Mouse (Mus musculus) MEL (cell line): ENCODE results near the gene Rrp7a. TPM values are rescaled to one million over a fixed set of nuclear protein-coding genes. Genes with fewer than 3 reads are reported as not detected.

Source experiments
- DNase-seq: peaks from one replicate; pipeline ENCODE4 v3.0.0; 2011; ENCODE audit warnings: low read depth, low spot score
- H3K27ac ChIP-seq: 2 replicates; pipeline ENCODE4 v1.5.1; 2012; ENCODE audit warnings: low read depth, mild to moderate bottlenecking, control low read depth, low read length, moderate library complexity; ENCODE audit not compliant: control insufficient read depth
- H3K27me3 ChIP-seq, 2 experiments: fragments of 150-350 bp in 1 of 2; sonication (generic) in 1 of 2; 2 replicates each; pipeline ENCODE4 v1.6.1; 2012; ENCODE audit warnings: low read length in 2 of 2, mild to moderate bottlenecking in 2 of 2, improper control_type of control experiment in 1 of 2, moderate library complexity in 1 of 2; ENCODE audit not compliant: insufficient read depth in 2 of 2, control insufficient read depth in 1 of 2
- H3K36me3 ChIP-seq, 2 experiments: 2 replicates each; pipeline ENCODE4 v1.6.1; 2012 to 2014; ENCODE audit warnings: low read length in 2 of 2, improper control_type of control experiment in 1 of 2, inconsistent platforms in 1 of 2, mild to moderate bottlenecking in 1 of 2; ENCODE audit not compliant: insufficient read depth in 2 of 2, control insufficient read depth in 1 of 2
- H3K4me1 ChIP-seq, 2 experiments: fragments of 150-350 bp in 1 of 2; sonication (generic) in 1 of 2; 2 replicates each; pipeline ENCODE4 v1.6.1; 2012; ENCODE audit warnings: low read length in 2 of 2, improper control_type of control experiment in 1 of 2, mild to moderate bottlenecking in 1 of 2; ENCODE audit not compliant: insufficient read depth in 2 of 2, control insufficient read depth in 1 of 2
- H3K4me3 ChIP-seq, 2 experiments: fragments of 150-350 bp in 1 of 2; sonication (generic) in 1 of 2; 2 replicates each; pipeline ENCODE4 v1.5.1; 2012; ENCODE audit warnings: low read depth in 2 of 2, low read length in 2 of 2, mild to moderate bottlenecking in 2 of 2, moderate library complexity in 2 of 2, control low read depth in 1 of 2, improper control_type of control experiment in 1 of 2; ENCODE audit not compliant: control insufficient read depth in 1 of 2, insufficient read depth in 1 of 2
- H3K79me2 ChIP-seq: 2 replicates; pipeline ENCODE4 v1.6.1; 2012; ENCODE audit warnings: mild to moderate bottlenecking, low read length, moderate library complexity; ENCODE audit not compliant: control insufficient read depth, poor library complexity, insufficient read depth
- H3K9ac ChIP-seq: 2 replicates; pipeline ENCODE4 v1.6.1; 2012; ENCODE audit warnings: low read depth, mild to moderate bottlenecking, control low read depth, low read length, moderate library complexity; ENCODE audit not compliant: control insufficient read depth, poor library complexity, severe bottlenecking
- H3K9me3 ChIP-seq: fragments of 150-350 bp; sonication (generic); replicated peaks from 2 replicates; pipeline ENCODE4 v1.6.1; 2012; ENCODE audit warnings: mild to moderate bottlenecking, low read length, improper control_type of control experiment, moderate library complexity; ENCODE audit not compliant: insufficient read depth
- CTCF ChIP-seq, 3 experiments: IDR thresholded peaks in 2 of 3; conservative IDR thresholded peaks in 1 of 3; 2 replicates each; pipeline ENCODE4 v1.5.1; 2011 to 2012; ENCODE audit warnings: low read length in 3 of 3, low read depth in 2 of 3, mild to moderate bottlenecking in 2 of 3, improper control_type of control experiment in 1 of 3, inconsistent platforms in 1 of 3, mixed read lengths in 1 of 3, moderate library complexity in 1 of 3; ENCODE audit not compliant: control insufficient read depth in 1 of 3, insufficient read depth in 1 of 3, poor library complexity in 1 of 3, severe bottlenecking in 1 of 3
- ELF1 ChIP-seq: IDR thresholded peaks from 2 replicates; pipeline ENCODE4 v1.6.1; 2014; ENCODE audit warnings: low read depth, mild to moderate bottlenecking, inconsistent platforms, low read length, improper control_type of control experiment, moderate library complexity
- EP300 ChIP-seq, 2 experiments: IDR thresholded peaks; 2 replicates each; pipeline ENCODE4 v1.6.1; 2011; ENCODE audit warnings: improper control_type of control experiment in 2 of 2, low read length in 2 of 2, low read depth in 1 of 2, mild to moderate bottlenecking in 1 of 2
- ETS1 ChIP-seq: IDR thresholded peaks from 2 replicates; pipeline ENCODE4 v1.6.1; 2012; ENCODE audit warnings: low read depth, mild to moderate bottlenecking, inconsistent platforms, low read length, improper control_type of control experiment, moderate library complexity
- GATA1 ChIP-seq: IDR thresholded peaks from 2 replicates; pipeline ENCODE4 v1.6.1; 2011; ENCODE audit warnings: low read depth, low read length, improper control_type of control experiment
- JUND ChIP-seq: IDR thresholded peaks from 2 replicates; pipeline ENCODE4 v1.6.1; 2011; ENCODE audit warnings: low read depth, mild to moderate bottlenecking, improper control_type of control experiment, low read length
- KAT2A ChIP-seq: conservative IDR thresholded peaks from 2 replicates; pipeline ENCODE4 v1.6.1; 2012; ENCODE audit warnings: low read depth, low read length, improper control_type of control experiment, inconsistent platforms
- MAFK ChIP-seq: IDR thresholded peaks from 2 replicates; pipeline ENCODE4 v1.6.1; 2011; ENCODE audit warnings: low read depth, mild to moderate bottlenecking, low read length, improper control_type of control experiment, borderline replicate concordance
- MAX ChIP-seq: IDR thresholded peaks from 2 replicates; pipeline ENCODE4 v1.6.1; 2011; ENCODE audit warnings: low read length, improper control_type of control experiment
- NRF1 ChIP-seq: IDR thresholded peaks from 2 replicates; pipeline ENCODE4 v1.6.1; 2014; ENCODE audit warnings: low read depth, mild to moderate bottlenecking, inconsistent platforms, low read length, improper control_type of control experiment, moderate library complexity; ENCODE audit not compliant: poor library complexity, insufficient read depth, severe bottlenecking
- POLR2AphosphoS2 ChIP-seq: IDR thresholded peaks from 2 replicates; pipeline ENCODE4 v1.6.1; 2011; ENCODE audit warnings: low read length, improper control_type of control experiment
- POLR2AphosphoS5 ChIP-seq: IDR thresholded peaks from 2 replicates; pipeline ENCODE4 v1.6.1; 2012; ENCODE audit warnings: low read depth, borderline replicate concordance, mild to moderate bottlenecking, inconsistent platforms, low read length, moderate library complexity, mixed read lengths
- RAD21 ChIP-seq: IDR thresholded peaks from 2 replicates; pipeline ENCODE4 v1.6.1; 2011; ENCODE audit warnings: mild to moderate bottlenecking, low read depth, low read length, improper control_type of control experiment
- RCOR1 ChIP-seq: IDR thresholded peaks from 2 replicates; pipeline ENCODE4 v1.6.1; 2012; ENCODE audit warnings: low read depth, mild to moderate bottlenecking, inconsistent platforms, low read length, improper control_type of control experiment
- TAL1 ChIP-seq: IDR thresholded peaks from 2 replicates; pipeline ENCODE4 v1.6.1; 2012; ENCODE audit warnings: mild to moderate bottlenecking, inconsistent platforms, low read length, moderate library complexity, mixed read lengths
- TBP ChIP-seq: IDR thresholded peaks from 2 replicates; pipeline ENCODE4 v1.8.0; 2011; ENCODE audit warnings: low read depth, low read length, improper control_type of control experiment
- TCF12 ChIP-seq: IDR thresholded peaks from 2 replicates; pipeline ENCODE4 v1.6.1; 2014; ENCODE audit warnings: low read depth, mild to moderate bottlenecking, inconsistent platforms, low read length, improper control_type of control experiment, moderate library complexity
- USF2 ChIP-seq, 2 experiments: IDR thresholded peaks; 2 replicates each; pipeline ENCODE4 v1.6.1; 2011 to 2012; ENCODE audit warnings: improper control_type of control experiment in 2 of 2, low read length in 2 of 2, borderline replicate concordance in 1 of 2, inconsistent platforms in 1 of 2, low read depth in 1 of 2, mild to moderate bottlenecking in 1 of 2; ENCODE audit not compliant: insufficient read depth in 1 of 2
- ZMIZ1 ChIP-seq: IDR thresholded peaks from 2 replicates; pipeline ENCODE4 v1.6.1; 2012; ENCODE audit warnings: low read depth, mild to moderate bottlenecking, inconsistent platforms, low read length, improper control_type of control experiment, moderate library complexity
- ZNF384 ChIP-seq: IDR thresholded peaks from 2 replicates; pipeline ENCODE4 v1.6.1; 2012; ENCODE audit warnings: low read depth, mild to moderate bottlenecking, inconsistent platforms, low read length, improper control_type of control experiment
- polyA plus RNA-seq, 2 experiments: library from polyadenylated mRNA; stranded (reverse) in 1 of 2; unstranded in 1 of 2; fragments of >175 nt in 1 of 2; fragments of >200 nt in 1 of 2; gene quantifications; 2 replicates each; pipeline versions ENCODE4 v1.2.1 to v1.2.4; 2012; ENCODE audit warnings: low replicate concordance in 2 of 2, low read depth in 1 of 2; ENCODE audit not compliant: insufficient read length in 2 of 2, insufficient read depth in 1 of 2, missing spikeins in 1 of 2
- total RNA-seq: library from RNA; depleted of rRNA; stranded (reverse); fragments of 300-350 nt; gene quantifications from 2 replicates; pipeline ENCODE4 v1.2.3, GENCODE M21; 2012

Rrp7a gene
- total and polyA plus RNA-seq, 3 experiments: 155 to 483 (median 283) TPM

DNA sequence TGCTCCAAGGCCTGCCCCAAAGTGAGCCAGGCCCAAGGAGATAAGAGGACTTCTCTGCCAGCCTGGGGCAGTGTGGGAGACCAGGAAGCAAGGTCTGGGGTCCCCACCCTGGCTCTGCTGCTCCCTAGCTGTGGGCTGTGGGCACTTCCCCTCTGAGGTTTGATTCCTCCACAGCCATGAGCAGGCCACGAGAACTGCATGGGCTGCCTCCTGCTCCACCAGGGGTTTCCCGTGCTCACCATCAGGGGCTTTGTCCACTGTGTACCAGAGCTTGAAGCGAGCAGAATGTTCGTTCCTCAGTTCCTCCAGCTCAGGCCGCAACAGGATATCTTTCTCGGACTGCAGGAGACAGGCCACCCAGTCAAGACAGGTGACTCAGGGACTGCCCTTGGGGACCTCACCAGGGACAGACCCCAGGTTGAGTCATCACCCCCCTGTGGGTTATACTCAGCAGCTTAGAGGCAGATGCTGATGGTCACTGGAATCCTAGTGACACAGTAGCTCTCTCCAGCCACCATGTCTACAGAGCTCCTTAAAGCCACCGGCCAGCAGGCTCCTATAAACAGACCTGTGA, 36.1 kb upstream of the Rrp7a start:
- DNase-seq: no peak
- no peak for TF ChIP-seq KAT2A
- no peak for TF ChIP-seq TCF12
- TF ChIP-seq TBP: no peak
- no peak for TF ChIP-seq RCOR1
- no peak for TF ChIP-seq ZMIZ1
- no peak for TF ChIP-seq ETS1
- no peak for TF ChIP-seq GATA1
- no peak for TF ChIP-seq RAD21
- TF ChIP-seq ELF1: no peak
- no peak for TF ChIP-seq USF2 (IDR thresholded peaks at IDR 0.05; ENCODE audit: borderline replicate concordance in 1 of 2, insufficient read depth in 1 of 2, low read depth in 1 of 2, low read length in 2 of 2)
- TF ChIP-seq ZNF384: no peak
- no peak for TF ChIP-seq CTCF (IDR thresholded peaks at IDR 0.05 in 2 of 3, conservative IDR thresholded peaks at IDR 0.05 in 1 of 3; ENCODE audit: control insufficient read depth in 1 of 3, insufficient read depth in 1 of 3, low read depth in 2 of 3, low read length in 3 of 3, poor library complexity in 1 of 3, severe bottlenecking in 1 of 3)
- no peak for TF ChIP-seq NRF1
- TF ChIP-seq TAL1: no peak
- no peak for TF ChIP-seq POLR2AphosphoS5
- TF ChIP-seq MAX: no peak
- no peak for TF ChIP-seq MAFK
- no peaks in the 10 kb centered on the region for H3K36me3 ChIP-seq
- H3K27ac ChIP-seq: no peak overlapping the region
- no peaks in the 10 kb centered on the region for H3K79me2 ChIP-seq
- H3K27me3 ChIP-seq: no peaks in the 10 kb centered on the region
- H3K4me3 ChIP-seq: no peak overlapping the region
- no peaks in the 10 kb centered on the region for H3K4me1 ChIP-seq
- H3K9ac ChIP-seq: no peak overlapping the region
- no peaks in the 10 kb centered on the region for H3K9me3 ChIP-seq

DNA sequence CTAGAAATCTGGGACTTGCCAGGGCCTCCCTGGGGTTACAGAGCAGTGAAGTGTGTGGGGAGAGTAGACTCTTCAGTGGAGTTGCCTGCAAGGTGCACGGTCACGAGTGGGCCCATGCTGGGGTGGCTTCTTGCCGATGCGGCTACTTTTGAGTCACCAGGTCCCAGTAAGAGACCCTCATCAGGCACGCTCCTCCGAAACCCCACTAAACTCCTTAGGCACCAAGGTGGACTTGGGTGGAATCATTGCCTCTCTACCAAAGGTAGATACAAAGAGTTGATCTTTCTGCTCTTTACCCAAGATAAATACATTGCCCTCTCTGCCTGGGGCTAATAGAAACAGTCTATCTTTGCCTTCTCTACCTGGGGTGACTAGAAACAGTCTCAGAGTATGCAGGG, 35.1 kb upstream of the Rrp7a start:
- no peak for DNase-seq
- Histone ChIP-seq H3K27ac (no peak overlapping the region), H3K79me2 (no peaks in the 10 kb centered on the region), H3K4me1 (no peaks in the 10 kb centered on the region), H3K4me3 (no peak overlapping the region), H3K9me3 (no peaks in the 10 kb centered on the region), H3K9ac (no peak overlapping the region), H3K27me3 (no peaks in the 10 kb centered on the region), H3K36me3 (no peaks in the 10 kb centered on the region)
- TF ChIP-seq JUND (no peak), MAFK (no peak), EP300 (IDR thresholded peaks at IDR 0.05; ENCODE audit: low read depth in 1 of 2, low read length in 2 of 2) (no peak), GATA1 (no peak), USF2 (IDR thresholded peaks at IDR 0.05; ENCODE audit: borderline replicate concordance in 1 of 2, insufficient read depth in 1 of 2, low read depth in 1 of 2, low read length in 2 of 2) (no peak), CTCF (IDR thresholded peaks at IDR 0.05 in 2 of 3, conservative IDR thresholded peaks at IDR 0.05 in 1 of 3; ENCODE audit: control insufficient read depth in 1 of 3, insufficient read depth in 1 of 3, low read depth in 2 of 3, low read length in 3 of 3, poor library complexity in 1 of 3, severe bottlenecking in 1 of 3) (no peak), POLR2AphosphoS2 (no peak), TBP (no peak)
